Mouse (Mus musculus) gastrocnemius, adult 18-20 months (tissue): ENCODE measurements around the gene Cd93. TPM values are rescaled to one million over a fixed set of nuclear protein-coding genes. Genes with fewer than 3 reads are reported as not detected.

Experiments used
- DNase-seq: peaks from one replicate; pipeline ENCODE4 v3.0.0; 2021; ENCODE audit warnings: low spot score
- total RNA-seq, 2 experiments: library from RNA; stranded (reverse); gene quantifications; 2 replicates each; pipeline ENCODE4 v1.2.3; 2021

The Cd93 gene
- total RNA-seq, 2 experiments from 2014 or later: 7.9 to 14.8 TPM

GRCm38 (mm10) chr2:148404906-148405305 is 38.5 kb downstream of the Cd93 start:
- DNase-seq: no peak

GRCm38 (mm10) chr2:148402227-148402626 is 41.1 kb downstream of the Cd93 start:
- no peak for DNase-seq

- DNase-seq: no peak
Observed at GRCm38 (mm10) chr2:148398901-148399685, 44.3 kb downstream of the Cd93 start.

- DNase-seq: peak; percentile 59
Observed at GRCm38 (mm10) chr2:148397784-148398100, 45.6 kb downstream of the Cd93 start.

- DNase-seq: no peak
Observed at GRCm38 (mm10) chr2:148397015-148397783, 46.2 kb downstream of the Cd93 start.

- DNase-seq: no peak
Observed at GRCm38 (mm10) chr2:148396209-148396608, 47.2 kb downstream of the Cd93 start.

GRCm38 (mm10) chr2:148395131-148396051 is 48.0 kb downstream of the Cd93 start, which contains the start of gene Sstr4:
Gene Sstr4, plus strand, starts transcription at chr2:148395344.
- DNase-seq: peak; percentile 28

- no peak for DNase-seq
Observed at GRCm38 (mm10) chr2:148393846-148394245, 49.5 kb downstream of the Cd93 start.

- no peak for DNase-seq
Observed at GRCm38 (mm10) chr2:148393149-148393548, 50.2 kb downstream of the Cd93 start.

- no peak for DNase-seq
Observed at GRCm38 (mm10) chr2:148387652-148388581, 55.4 kb downstream of the Cd93 start.

GRCm38 (mm10) chr2:148386927-148387326 is 56.4 kb downstream of the Cd93 start:
- DNase-seq: no peak

Other genes starting within 250 kb of the Cd93 start
- not detected for gene Sstr4, start 48.2 kb downstream of the Cd93 start, total RNA-seq
- 10 to 100 TPM; 11.3 to 21.6 TPM for gene Thbd, start 35.4 kb downstream of the Cd93 start, total RNA-seq
- gene Nxt1, start 229.0 kb upstream of the Cd93 start, total RNA-seq: 1 to 10 TPM; 6.6 to 7.5 TPM
- gene Gzf1, start 237.5 kb upstream of the Cd93 start, total RNA-seq: 10 to 100 TPM; 17.9 to 26.9 TPM